Mouse (Mus musculus) macrophage (primary cell): ENCODE results near the gene Acp6. TPM values are rescaled to one million over a fixed set of nuclear protein-coding genes. Genes with fewer than 3 reads are reported as not detected.
"Not testable (repeated sequence)": the region's sequence is repeated elsewhere in the genome, so short reads cannot be mapped to it uniquely, and the experiment has no call there.

ENCODE experiments used
- H3K27ac ChIP-seq: fragments of 350-480 bp; formaldehyde crosslinking; 2 replicates; pipeline ENCODE4 v1.9.0; 2021
- H3K36me3 ChIP-seq: fragments of 350-480 bp; formaldehyde crosslinking; 2 replicates; pipeline ENCODE4 v1.9.0; 2021; ENCODE audit errors: inconsistent target
- H3K4me3 ChIP-seq: fragments of 350-480 bp; formaldehyde crosslinking; 2 replicates; pipeline ENCODE4 v1.9.0; 2021; ENCODE audit errors: inconsistent target
- H3K79me2 ChIP-seq: fragments of 350-480 bp; formaldehyde crosslinking; 2 replicates; pipeline ENCODE4 v1.9.0; 2021; ENCODE audit errors: inconsistent target
- WGBS: methylation state at CpG from one replicate; pipeline ENCODE4 v1.1.7; 2026; ENCODE audit warnings: inconsistent platforms; ENCODE audit not compliant: missing documents; 5-methylcytosine and 5-hydroxymethylcytosine counted together
- polyA plus RNA-seq: library from polyadenylated mRNA; stranded (reverse); fragments of 250-400 nt; gene quantifications from 3 replicates; pipeline ENCODE4 v1.2.4, GENCODE M21; 2018; ENCODE audit warnings: inconsistent platforms
- total RNA-seq, 78 experiments: library from RNA; depleted of rRNA; stranded (reverse); fragments of 250-400 nt; gene quantifications; 1 replicate in 9 of 78; 2 replicates in 24 of 78; 3 replicates in 43 of 78; 4 replicates in 2 of 78; pipeline ENCODE4 v1.2.4; 2018; ENCODE audit warnings: inconsistent platforms in 56 of 78

Gene Acp6
- 100 to 1,000 TPM in 1 of 26 experiments, 10 to 100 TPM in 24, 1 to 10 TPM in 1; 6.9 to 105 (median 42.1) TPM for total RNA-seq (2018; cell fraction: chromatin; rRNA removed)
- total RNA-seq (2018; cell fraction: cytosol; rRNA removed): 10 to 100 TPM in 13 of 26 experiments, 1 to 10 TPM in 13; 6.8 to 14.1 (median 10.0) TPM
- 10 to 100 TPM in 20 of 26 experiments, 1 to 10 TPM in 6; 6.4 to 99.0 (median 25.3) TPM for total RNA-seq (2018; cell fraction: nucleus; rRNA removed)
- 14.7 to 15.9 TPM (median 15.0 TPM) in 3 replicates for polyA plus RNA-seq

- Histone ChIP-seq H3K4me3 (peak within 1 kb of the TSS; percentile 79), H3K36me3 (no peaks in the 10 kb centered on the region), H3K27ac (peak within 1 kb of the TSS; percentile 56), H3K79me2 (peaks cover 15% of the 10 kb centered on the region; the same call in 1 of the 2 replicates)
- under 1% methylated on average over 51 of the region's 54 CpGs for WGBS
Measured at GRCm38 (mm10) chr3:97158611-97159508, at the start of gene Acp6. Gene Acp6 (plus strand): TSS chr3:97158777.

GRCm38 (mm10) chr3:97117511-97117910, 41.1 kb upstream of the Acp6 start:
- 92% methylated on average over 6 of the region's 6 CpGs for WGBS
- Histone ChIP-seq H3K4me3 (no peak overlapping the region), H3K36me3 (no peaks in the 10 kb centered on the region), H3K79me2 (no peaks in the 10 kb centered on the region), H3K27ac (no peak overlapping the region)

- WGBS: 87% methylated on average over 8 of the region's 12 CpGs
- H3K4me3 ChIP-seq: no peak overlapping the region
Measured at GRCm38 (mm10) chr3:97118313-97118712, 40.3 kb upstream of the Acp6 start.

GRCm38 (mm10) chr3:97124193-97124592, 34.4 kb upstream of the Acp6 start:
- H3K27ac ChIP-seq: no peak overlapping the region
- H3K79me2 ChIP-seq: no peaks in the 10 kb centered on the region
- H3K36me3 ChIP-seq: no peaks in the 10 kb centered on the region
- H3K4me3 ChIP-seq: no peak overlapping the region
- 7% methylated on average over 6 of the region's 7 CpGs for WGBS

More at GRCm38 (mm10) chr3:97118313-97118712, 40.3 kb upstream of the Acp6 start:
- no peaks in the 10 kb centered on the region for H3K36me3 ChIP-seq
- H3K27ac ChIP-seq: no peak overlapping the region
- no peaks in the 10 kb centered on the region for H3K79me2 ChIP-seq

- no peak overlapping the region for H3K4me3 ChIP-seq
- no peaks in the 10 kb centered on the region for H3K79me2 ChIP-seq
- H3K36me3 ChIP-seq: no peaks in the 10 kb centered on the region
- 96% methylated on average over 4 of the region's 4 CpGs for WGBS
- H3K27ac ChIP-seq: no peak overlapping the region
Measured at GRCm38 (mm10) chr3:97129410-97129809, 29.2 kb upstream of the Acp6 start.

- WGBS: 71% methylated on average over 1 of the region's 1 CpGs
- H3K79me2 ChIP-seq: not testable (repeated sequence)
Measured at GRCm38 (mm10) chr3:97137666-97138065, 20.9 kb upstream of the Acp6 start.

GRCm38 (mm10) chr3:97151092-97151491, 7.5 kb upstream of the Acp6 start:
- Histone ChIP-seq H3K4me3 (no peak overlapping the region), H3K27ac (no peak overlapping the region), H3K36me3 (no peaks in the 10 kb centered on the region), H3K79me2 (no peaks in the 10 kb centered on the region)
- WGBS: 88% methylated on average over 2 of the region's 2 CpGs

More at GRCm38 (mm10) chr3:97137666-97138065, 20.9 kb upstream of the Acp6 start:
- not testable (repeated sequence) for H3K4me3 ChIP-seq, H3K36me3 ChIP-seq, H3K27ac ChIP-seq

- Histone ChIP-seq H3K79me2 (peaks cover 15% of the 10 kb centered on the region; the same call in 1 of the 2 replicates), H3K4me3 (no peak overlapping the region), H3K36me3 (no peaks in the 10 kb centered on the region), H3K27ac (no peak overlapping the region)
- 94% methylated on average over 5 of the region's 6 CpGs for WGBS
Measured at GRCm38 (mm10) chr3:97156431-97156830, 2.1 kb upstream of the Acp6 start.

GRCm38 (mm10) chr3:97157308-97157707, 1.3 kb upstream of the Acp6 start:
- WGBS: 83% methylated on average over 1 of the region's 1 CpGs
- Histone ChIP-seq H3K79me2 (peaks cover 15% of the 10 kb centered on the region; the same call in 1 of the 2 replicates), H3K27ac (no peak overlapping the region), H3K4me3 (no peak overlapping the region), H3K36me3 (no peaks in the 10 kb centered on the region)

- Histone ChIP-seq H3K4me3 (peak overlapping the region; percentile 79), H3K79me2 (peaks cover 15% of the 10 kb centered on the region; the same call in 1 of the 2 replicates), H3K36me3 (no peaks in the 10 kb centered on the region), H3K27ac (peak overlapping the region; percentile 25; the same call in 1 of the 2 replicates)
- 5% methylated on average over 17 of the region's 17 CpGs for WGBS
Measured at GRCm38 (mm10) chr3:97157958-97158599, 498 bp upstream of the Acp6 start.

- H3K36me3 ChIP-seq: no peaks in the 10 kb centered on the region
- peak overlapping the region; percentile 79 for H3K4me3 ChIP-seq
- H3K79me2 ChIP-seq: peaks cover 15% of the 10 kb centered on the region; the same call in 1 of the 2 replicates
- peak overlapping the region; percentile 56; the same call in 1 of the 2 replicates for H3K27ac ChIP-seq
- WGBS: 13% methylated on average over 6 of the region's 6 CpGs
Measured at GRCm38 (mm10) chr3:97159509-97159850, 903 bp downstream of the Acp6 start.

GRCm38 (mm10) chr3:97159986-97160385, 1.4 kb downstream of the Acp6 start:
- WGBS: 56% methylated on average over 2 of the region's 2 CpGs
- Histone ChIP-seq H3K36me3 (no peaks in the 10 kb centered on the region), H3K27ac (no peak overlapping the region), H3K4me3 (peak overlapping the region; percentile 79; the same call in 1 of the 2 replicates), H3K79me2 (peaks cover 15% of the 10 kb centered on the region; the same call in 1 of the 2 replicates)

- Histone ChIP-seq H3K36me3 (no peaks in the 10 kb centered on the region), H3K27ac (no peak overlapping the region), H3K4me3 (no peak overlapping the region), H3K79me2 (peaks cover 15% of the 10 kb centered on the region; the same call in 1 of the 2 replicates)
- WGBS: 93% methylated on average over 10 of the region's 10 CpGs
Measured at GRCm38 (mm10) chr3:97160908-97161307, 2.3 kb downstream of the Acp6 start.

- Histone ChIP-seq H3K36me3 (no peaks in the 10 kb centered on the region), H3K79me2 (peaks cover 15% of the 10 kb centered on the region; the same call in 1 of the 2 replicates), H3K4me3 (no peak overlapping the region), H3K27ac (no peak overlapping the region)
- 61% methylated on average over 4 of the region's 4 CpGs for WGBS
Measured at GRCm38 (mm10) chr3:97161773-97162172, 3.2 kb downstream of the Acp6 start.
